Mouse (Mus musculus) induced T-regulatory cell, adult 2 months (primary cell): ENCODE results near the gene Slc25a30.
"Not testable (repeated sequence)": the region's sequence is repeated elsewhere in the genome, so short reads cannot be mapped to it uniquely, and the experiment has no call there.

ENCODE experiments used
- DNase-seq: peaks from one replicate; pipeline ENCODE4 v3.0.0-alpha.2; 2012; ENCODE audit warnings: low read depth

The Slc25a30 gene

GRCm38 (mm10) chr14:75793110-75793509 is 6.3 kb upstream of the Slc25a30 start:
- DNase-seq = no peak

- DNase-seq = no peak
These were observed 4.5 kb upstream of the Slc25a30 start for GRCm38 (mm10) chr14:75791372-75791771.

DNA sequence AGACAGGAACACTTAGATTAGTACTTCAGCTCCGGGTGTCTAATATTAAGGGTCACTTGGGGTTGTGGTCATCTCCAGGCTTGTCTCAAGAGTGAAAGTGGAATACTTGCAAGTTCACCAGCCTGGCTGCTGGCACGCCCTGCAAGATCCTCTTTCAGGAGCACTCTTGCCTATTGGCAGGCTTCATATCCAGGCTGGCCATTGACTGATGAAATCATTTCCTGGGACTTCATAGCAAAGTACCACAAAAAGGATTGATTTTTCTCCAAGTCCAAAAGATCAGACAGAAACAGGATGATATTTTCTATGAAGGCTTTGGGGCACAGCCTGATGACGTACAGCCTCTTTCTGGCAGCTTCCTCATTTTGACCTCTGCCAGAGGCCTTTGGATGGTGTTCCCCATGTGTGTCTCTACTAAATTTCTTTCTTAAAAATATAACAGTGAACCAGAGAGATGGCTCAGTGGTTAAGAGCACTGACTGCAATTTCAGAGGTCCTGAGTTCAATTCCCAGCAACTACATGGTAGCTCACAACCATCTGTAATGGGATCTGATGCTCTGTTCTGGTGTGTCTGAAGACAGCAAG is 3.7 kb upstream of the Slc25a30 start:
- DNase-seq = no peak

GRCm38 (mm10) chr14:75789291-75789690 is 2.5 kb upstream of the Slc25a30 start:
- no peak for DNase-seq

DNA sequence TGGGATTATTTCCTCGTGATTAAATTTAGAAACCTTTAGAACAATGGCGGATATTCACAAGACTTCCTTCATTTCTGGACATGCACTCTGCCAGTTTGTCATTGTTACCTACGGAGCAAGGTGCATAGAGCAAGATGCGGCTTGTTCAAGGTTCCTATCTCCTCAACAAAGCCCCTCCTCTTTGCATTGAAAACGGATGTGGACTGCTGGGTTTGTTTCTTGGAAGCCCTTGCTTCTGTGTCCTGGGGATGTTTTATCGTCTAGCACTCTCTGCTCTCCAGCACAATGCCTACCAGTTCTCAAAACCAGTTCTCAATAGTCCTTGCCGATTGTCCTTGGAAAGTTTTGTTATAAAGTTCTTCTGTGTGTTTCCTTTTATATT is 948 bp upstream of the Slc25a30 start:
- peak; percentile 54 for DNase-seq

DNA sequence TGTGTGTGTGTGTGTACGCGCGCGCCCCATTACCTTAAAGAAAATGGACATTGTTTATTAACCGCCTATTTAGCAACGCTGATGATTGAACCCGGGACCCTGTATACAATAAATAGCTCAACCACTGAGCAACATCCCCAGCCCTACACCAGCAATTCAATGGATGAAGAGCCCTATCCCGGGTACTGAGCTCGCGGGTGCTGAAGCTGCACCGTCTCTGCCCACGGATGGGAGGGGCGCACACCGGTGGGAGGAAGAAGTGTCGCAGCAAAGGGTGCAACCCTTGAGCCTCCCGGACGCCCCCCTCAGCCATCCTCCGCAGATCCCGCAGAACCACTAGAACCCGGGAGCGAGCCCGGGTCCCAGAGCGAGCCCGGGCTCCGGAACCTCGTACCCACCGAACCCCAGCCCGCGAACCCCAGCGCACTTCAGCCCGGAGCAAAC is 391 bp downstream of the Slc25a30 start:
- DNase-seq = peak; percentile 78

GRCm38 (mm10) chr14:75779913-75780312 is 6.9 kb downstream of the Slc25a30 start:
- no peak for DNase-seq

DNA sequence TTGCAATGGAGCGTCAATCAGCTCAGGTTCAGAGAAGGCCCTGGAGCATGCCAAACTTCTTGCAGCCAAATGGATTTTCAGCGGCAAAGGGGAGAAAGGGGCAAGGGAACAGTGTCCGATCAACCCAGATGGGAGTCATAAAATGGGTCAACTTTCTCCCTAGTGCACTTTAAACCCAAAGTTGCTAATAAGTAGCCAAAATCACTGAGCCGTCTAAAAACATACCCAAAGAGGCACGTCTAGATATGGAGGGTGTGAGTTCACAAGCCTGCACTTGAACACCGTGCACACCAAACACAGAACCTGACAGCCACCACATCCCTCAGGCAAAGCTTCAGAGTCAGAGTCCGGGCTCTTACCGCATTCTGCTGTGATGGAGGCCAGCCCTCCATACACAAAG is 10.2 kb downstream of the Slc25a30 start:
- no peak for DNase-seq

GRCm38 (mm10) chr14:75773431-75773830 is 13.4 kb downstream of the Slc25a30 start:
- no peak for DNase-seq

GRCm38 (mm10) chr14:75772407-75772806 is 14.4 kb downstream of the Slc25a30 start:
- DNase-seq = not testable (repeated sequence)

DNA sequence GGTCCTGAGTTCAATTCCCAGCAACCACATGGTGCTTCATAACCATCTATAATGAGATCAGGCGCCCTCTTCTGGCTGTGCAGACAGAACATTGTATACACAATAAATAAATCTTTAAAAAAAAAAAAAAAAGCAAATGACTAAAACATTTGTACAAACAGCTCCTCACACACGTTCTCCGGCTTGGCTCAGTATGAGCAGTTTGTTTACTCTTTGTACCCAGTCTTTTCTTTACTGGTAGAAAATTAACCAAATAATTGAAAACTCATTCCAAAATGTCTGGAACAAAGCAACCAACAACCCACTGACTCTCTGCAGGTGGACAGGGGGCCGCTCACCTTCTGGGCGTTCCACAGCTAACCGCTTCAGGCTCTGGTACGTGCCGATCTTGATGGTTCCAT is 15.7 kb downstream of the Slc25a30 start:
- DNase-seq = peak; percentile 50

GRCm38 (mm10) chr14:75769334-75769733 is 17.5 kb downstream of the Slc25a30 start:
- peak; percentile 61 for DNase-seq

DNA sequence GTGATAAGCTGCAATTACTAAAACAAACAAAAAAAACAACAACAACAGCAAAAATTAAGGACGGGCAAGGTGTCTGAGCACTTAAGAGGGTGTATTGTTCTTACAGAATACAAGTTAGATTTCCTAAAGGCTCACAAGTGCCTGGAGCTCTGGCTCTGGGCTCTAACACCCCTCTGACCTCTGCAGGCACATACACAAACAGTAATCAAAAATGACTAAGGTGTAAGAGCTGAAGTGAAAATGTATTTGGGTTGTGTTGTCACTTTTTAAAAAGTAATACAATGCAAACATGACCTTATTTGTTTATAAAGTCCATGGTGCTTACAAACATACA is 18.6 kb downstream of the Slc25a30 start:
- no peak for DNase-seq

GRCm38 (mm10) chr14:75767492-75768274 is 19.2 kb downstream of the Slc25a30 start:
- DNase-seq = peak; percentile 86

GRCm38 (mm10) chr14:75761028-75761805 is 25.6 kb downstream of the Slc25a30 start:
- peak; percentile 83 for DNase-seq

DNA sequence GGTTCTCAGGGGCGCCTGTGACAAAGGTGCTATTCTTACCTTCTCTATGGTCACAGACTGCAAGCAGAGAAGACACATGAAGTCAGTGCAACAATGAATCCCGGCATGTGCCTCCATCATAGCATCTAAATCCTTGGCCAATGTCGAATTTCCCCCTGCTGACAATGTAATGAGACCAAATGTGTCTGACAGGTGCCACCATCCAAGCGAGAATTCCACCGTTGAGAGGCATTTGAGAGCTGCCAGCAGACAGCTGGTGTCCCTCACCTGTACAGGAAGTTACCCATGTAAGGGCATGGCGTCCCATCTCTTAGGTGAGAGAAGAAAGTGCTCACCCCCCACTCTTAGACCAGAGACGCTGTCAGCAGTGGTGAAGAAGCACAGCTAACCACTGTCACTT is 28.4 kb downstream of the Slc25a30 start:
- DNase-seq = no peak

DNA sequence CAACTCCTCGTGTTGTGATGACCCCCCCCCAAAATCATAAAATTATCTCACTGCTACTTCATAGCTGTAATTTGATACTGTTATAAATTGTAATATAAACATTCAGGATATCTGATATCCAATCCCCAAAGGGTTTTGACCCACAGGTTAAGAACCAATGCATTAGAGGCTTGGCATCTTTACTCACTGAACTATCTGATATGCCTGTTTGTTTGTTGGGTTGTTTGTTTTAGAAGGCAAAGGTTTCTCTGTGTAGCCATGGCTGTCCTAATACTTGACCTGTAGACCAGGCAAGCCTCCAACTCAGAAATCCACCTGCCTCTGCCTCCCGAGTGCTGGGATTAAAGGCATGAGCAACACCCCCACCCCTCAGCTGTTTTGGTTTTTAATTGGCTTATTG is 29.0 kb downstream of the Slc25a30 start:
- no peak for DNase-seq

- DNase-seq = no peak
These were observed 29.9 kb downstream of the Slc25a30 start for GRCm38 (mm10) chr14:75756971-75757370.

DNA sequence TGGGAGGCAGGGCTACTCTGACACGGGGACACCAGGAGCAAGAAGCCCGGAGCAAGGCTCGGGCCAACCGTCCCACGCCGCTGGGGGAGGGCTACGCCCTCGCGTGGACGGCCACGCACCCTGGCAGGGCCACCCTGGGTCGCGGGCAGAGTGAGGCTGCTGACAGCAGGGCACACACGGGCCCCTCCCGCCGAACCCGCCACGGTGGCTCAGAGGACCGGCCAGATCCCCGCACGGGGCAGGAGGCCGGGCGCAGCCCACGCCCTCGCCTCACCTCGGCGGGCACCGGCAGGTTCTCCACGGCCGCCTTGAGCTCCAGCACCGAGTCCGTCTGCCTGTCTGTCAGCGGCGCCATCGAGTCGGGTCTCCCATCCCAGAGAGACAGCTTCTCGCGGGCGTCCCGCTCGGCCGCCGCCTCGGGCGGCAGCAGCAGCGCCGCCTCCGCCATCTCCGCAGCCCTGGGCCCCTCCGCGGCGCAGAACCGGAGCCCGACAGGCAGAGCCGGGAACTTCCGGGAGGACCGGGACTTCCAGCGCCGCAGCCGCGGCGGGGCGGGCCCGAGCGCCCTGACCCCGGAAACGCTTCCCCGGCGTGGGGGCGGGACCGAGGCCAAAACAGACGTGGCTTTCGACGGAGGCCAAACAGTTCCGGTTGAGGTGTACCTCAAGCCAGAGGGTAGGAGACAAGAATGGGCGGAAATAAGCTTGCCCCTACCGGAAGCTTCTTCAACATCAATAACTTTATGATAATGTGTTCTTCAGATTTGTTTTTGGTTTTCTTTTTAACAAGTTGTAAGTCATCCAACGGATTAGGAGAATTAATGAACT is 32.6 kb downstream of the Slc25a30 start, which contains the start of gene Cog3:
Gene Cog3, minus strand, starts transcription at position 527 of the 827 bp plus-strand sequence.
- peak; percentile 96 for DNase-seq

- peak; percentile 59 for DNase-seq
These were observed 33.6 kb downstream of the Slc25a30 start for GRCm38 (mm10) chr14:75753206-75753605.

DNA sequence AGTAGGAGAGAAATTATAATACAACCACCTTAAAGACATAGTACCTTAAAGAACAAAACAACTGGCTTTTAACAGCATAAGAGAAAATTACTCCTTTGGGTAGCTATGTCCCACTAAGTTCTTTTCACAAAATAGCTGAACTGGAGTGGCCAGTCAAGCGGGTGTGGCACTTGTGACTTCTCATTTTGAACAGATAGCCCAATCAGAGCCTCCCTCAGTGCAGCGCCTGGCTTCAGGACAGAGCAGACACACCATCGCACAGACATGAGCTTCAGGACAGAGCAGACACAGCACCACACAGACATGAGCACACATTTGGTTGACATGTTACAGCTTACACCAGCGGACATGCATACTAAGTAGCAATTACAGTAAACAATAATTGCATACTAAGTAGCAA is 35.8 kb downstream of the Slc25a30 start:
- no peak for DNase-seq

- no peak for DNase-seq
These were observed 37.7 kb downstream of the Slc25a30 start for GRCm38 (mm10) chr14:75749123-75749522.
